Mouse (Mus musculus) urinary bladder, postnatal 36 days (tissue): ENCODE data around the gene Ap4s1.
"Not testable (repeated sequence)": the region's sequence is repeated elsewhere in the genome, so short reads cannot be mapped to it uniquely, and the experiment has no call there.

Experiments
- DNase-seq, 2 experiments: peaks; one replicate each; pipeline ENCODE4 v3.0.0; 2022; ENCODE audit warnings: low spot score in 2 of 2, mixed read lengths in 1 of 2

Gene Ap4s1

GRCm38 (mm10) chr12:51690893-51691844 lies at the start of gene Ap4s1:
Gene Ap4s1 (plus strand): TSS chr12:51691033.
- DNase-seq = peak; percentile 68 to 72

- DNase-seq = no peak
These were observed 49.0 kb upstream of the Ap4s1 start for GRCm38 (mm10) chr12:51641871-51642270.

- not testable (repeated sequence) for DNase-seq
These were observed 41.4 kb upstream of the Ap4s1 start for GRCm38 (mm10) chr12:51649401-51649800.

- DNase-seq = no peak
These were observed 34.8 kb upstream of the Ap4s1 start for GRCm38 (mm10) chr12:51655944-51656465.

GRCm38 (mm10) chr12:51663011-51663410 lies 27.8 kb upstream of the Ap4s1 start:
- DNase-seq = no peak

- no peak for DNase-seq
These were observed 26.9 kb upstream of the Ap4s1 start for GRCm38 (mm10) chr12:51663908-51664307.

- DNase-seq = no peak
These were observed 24.0 kb upstream of the Ap4s1 start for GRCm38 (mm10) chr12:51666708-51667430.

GRCm38 (mm10) chr12:51671231-51671891 lies 19.5 kb upstream of the Ap4s1 start:
- no peak for DNase-seq

- no peak for DNase-seq
These were observed 17.6 kb upstream of the Ap4s1 start for GRCm38 (mm10) chr12:51673270-51673669.

- DNase-seq = no peak
These were observed 14.4 kb upstream of the Ap4s1 start for GRCm38 (mm10) chr12:51676442-51676841.

GRCm38 (mm10) chr12:51678844-51679243 lies 12.0 kb upstream of the Ap4s1 start:
- DNase-seq = no peak

GRCm38 (mm10) chr12:51688546-51688945 lies 2.3 kb upstream of the Ap4s1 start:
- no peak for DNase-seq

- peak; percentile 94 to 96 for DNase-seq
These were observed 1.2 kb downstream of the Ap4s1 start, which contains the start of gene Strn3 for GRCm38 (mm10) chr12:51691845-51692632. Gene Strn3 (minus strand): TSS chr12:51691897.

- DNase-seq = not testable (repeated sequence)
These were observed 2.0 kb downstream of the Ap4s1 start for GRCm38 (mm10) chr12:51692870-51693269.

GRCm38 (mm10) chr12:51693419-51693818 lies 2.6 kb downstream of the Ap4s1 start:
- no peak for DNase-seq

- DNase-seq = peak in 1 of 2 experiments; percentile 8
These were observed 3.3 kb downstream of the Ap4s1 start for GRCm38 (mm10) chr12:51694096-51694495.

- no peak for DNase-seq
These were observed 4.1 kb downstream of the Ap4s1 start for GRCm38 (mm10) chr12:51694966-51695365.

GRCm38 (mm10) chr12:51696157-51696556 lies 5.3 kb downstream of the Ap4s1 start:
- no peak for DNase-seq

GRCm38 (mm10) chr12:51699623-51700393 lies 9.0 kb downstream of the Ap4s1 start:
- no peak for DNase-seq

GRCm38 (mm10) chr12:51701723-51702122 lies 10.9 kb downstream of the Ap4s1 start:
- no peak for DNase-seq
